Mouse (Mus musculus): ENCODE measurements around the gene Col18a1. TPM values are rescaled to one million over a fixed set of nuclear protein-coding genes. Genes with fewer than 3 reads are reported as not detected.

The Col18a1 gene
- total RNA-seq, 2 experiments from 2014 or later, result 9.0 to 12.9 TPM

GRCm38 (mm10) chr10:77016080-77016479 is 150.3 kb downstream of the Col18a1 start:
- no peak for DNase-seq

GRCm38 (mm10) chr10:77011681-77012080 is 154.7 kb downstream of the Col18a1 start:
- no peak for DNase-seq

- no peak for DNase-seq
Observed at GRCm38 (mm10) chr10:77008698-77009097, 157.7 kb downstream of the Col18a1 start.

GRCm38 (mm10) chr10:77008109-77008561 is 158.2 kb downstream of the Col18a1 start:
- DNase-seq, result peak; percentile 18

GRCm38 (mm10) chr10:77007433-77008108 is 158.8 kb downstream of the Col18a1 start:
- DNase-seq, result no peak

GRCm38 (mm10) chr10:77004936-77005335 is 161.4 kb downstream of the Col18a1 start:
- no peak for DNase-seq

Other genes starting within 250 kb of the Col18a1 start
- 1 to 10 TPM; 1.9 to 3.2 TPM for gene Pcbp3, start 204.7 kb downstream of the Col18a1 start, total RNA-seq (2021)
- gene Slc19a1, start 134.3 kb downstream of the Col18a1 start, total RNA-seq (2021), result 1 to 10 TPM; 5.3 to 5.7 TPM
- gene Pofut2, start 92.7 kb upstream of the Col18a1 start, total RNA-seq (2021), result 10 to 100 TPM; 24.2 TPM